Mouse (Mus musculus): ENCODE data around the gene Homez.

DNA sequence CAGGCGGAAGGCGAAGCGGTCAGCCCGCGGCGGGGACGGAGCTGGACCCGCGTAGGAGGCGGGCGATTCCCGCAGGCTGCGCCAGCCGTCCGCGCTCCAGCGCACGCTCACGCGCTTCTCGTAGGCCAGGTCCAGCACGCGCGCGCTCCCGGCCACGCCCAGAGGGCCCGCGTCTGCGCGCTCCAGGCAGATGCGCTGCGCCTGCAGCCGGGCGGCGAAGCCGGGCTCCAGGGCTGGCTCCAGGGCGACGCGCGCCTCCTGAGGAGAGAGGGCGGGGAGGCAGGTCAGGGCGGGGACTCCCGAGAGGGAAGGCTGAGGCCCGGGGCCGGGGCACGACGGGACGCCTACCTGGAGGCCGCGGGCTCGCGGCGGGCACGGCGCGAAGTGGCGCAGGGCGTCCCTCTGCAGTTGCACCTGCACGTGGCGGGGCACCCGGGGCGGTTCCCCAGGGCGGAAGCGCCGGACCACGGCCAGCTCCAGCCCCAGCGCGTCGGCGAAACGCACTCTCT lies 5.8 kb upstream of the Homez start:
- 0 out of 2 replicates have a peak, but pooled peaks have one; percentile 12 for TF ChIP-seq POLR2A (IDR thresholded peaks at IDR 0.05; ENCODE audit: control insufficient read depth, extremely low read depth, insufficient read depth, low read length, poor library complexity)
- TF ChIP-seq CTCF (IDR thresholded peaks at IDR 0.05; ENCODE audit: borderline replicate concordance, control insufficient read depth, extremely low read depth, insufficient read depth, low read length, poor library complexity), result no peak

Data from thymus, adult 2 months (tissue).